Mouse (Mus musculus) liver, embryonic 11.5 days (tissue): ENCODE data around the gene Tmem17. TPM values are rescaled to one million over a fixed set of nuclear protein-coding genes. Genes with fewer than 3 reads are reported as not detected.

Experiments
- ATAC-seq: fragments of 200-750 bp; cut with Nextera tagmentation; replicated peaks from 2 replicates; pipeline ENCODE4 v1.8.0; 2017; ENCODE audit warnings: moderate number of reproducible peaks, mild to moderate bottlenecking, moderate TSS enrichment, moderate library complexity; ENCODE audit not compliant: low FRiP score
- DNase-seq: peaks from one replicate; pipeline ENCODE4 v3.0.0-alpha.2; 2017; ENCODE audit warnings: low spot score
- H3K27ac ChIP-seq: fragments of 300-500 bp; sonication (generic); 2 replicates; pipeline ENCODE4 v1.5.1; 2014; ENCODE audit warnings: mild to moderate bottlenecking, low read depth, low read length, control low read depth
- H3K27me3 ChIP-seq: fragments of 300-500 bp; sonication (generic); replicated peaks from 2 replicates; pipeline ENCODE4 v1.6.1; 2014; ENCODE audit warnings: low read length, mixed read lengths; ENCODE audit not compliant: control insufficient read depth, insufficient read depth
- H3K36me3 ChIP-seq: fragments of 300-500 bp; sonication (generic); 2 replicates; pipeline ENCODE4 v1.6.1; 2014; ENCODE audit warnings: mild to moderate bottlenecking, low read length, moderate library complexity, mixed read lengths; ENCODE audit not compliant: control insufficient read depth, insufficient read depth
- H3K4me1 ChIP-seq: fragments of 300-500 bp; sonication (generic); replicated peaks from 2 replicates; pipeline ENCODE4 v1.6.1; 2014; ENCODE audit warnings: low read length, mixed read lengths; ENCODE audit not compliant: control insufficient read depth, insufficient read depth
- H3K4me2 ChIP-seq: fragments of 300-500 bp; sonication (generic); 2 replicates; pipeline ENCODE4 v1.6.1; 2014; ENCODE audit warnings: mild to moderate bottlenecking, control low read depth, moderate library complexity
- H3K4me3 ChIP-seq: fragments of 300-500 bp; sonication (generic); 2 replicates; pipeline ENCODE4 v1.5.1; 2014; ENCODE audit warnings: low read depth, low read length, control low read depth
- H3K9ac ChIP-seq: fragments of 300-500 bp; sonication (generic); 2 replicates; pipeline ENCODE4 v1.6.1; 2014; ENCODE audit warnings: low read depth, low read length, control low read depth
- H3K9me3 ChIP-seq: fragments of 300-500 bp; sonication (generic); 2 replicates; pipeline ENCODE4 v1.6.1; 2016; ENCODE audit warnings: low read length, inconsistent platforms, mixed read lengths; ENCODE audit not compliant: control insufficient read depth
- WGBS: fragments of 180-500 bp; shearing (Covaris S2); extraction: QIAGEN DNeasy Blood & Tissue Kit; methylation state at CpG from one replicate; pipeline ENCODE4 v1.1.7; 2014; 5-methylcytosine and 5-hydroxymethylcytosine counted together
- polyA plus RNA-seq: library from polyadenylated mRNA; unstranded; fragments of >200 nt; fragmentation: Nextera tagmentation; extraction: Ambion mirVana; gene quantifications from 2 replicates; pipeline ENCODE4 v1.2.1, GENCODE M21; 2014

Tmem17 gene
- polyA plus RNA-seq, result 6.4 and 6.5 TPM in 2 replicates

DNA sequence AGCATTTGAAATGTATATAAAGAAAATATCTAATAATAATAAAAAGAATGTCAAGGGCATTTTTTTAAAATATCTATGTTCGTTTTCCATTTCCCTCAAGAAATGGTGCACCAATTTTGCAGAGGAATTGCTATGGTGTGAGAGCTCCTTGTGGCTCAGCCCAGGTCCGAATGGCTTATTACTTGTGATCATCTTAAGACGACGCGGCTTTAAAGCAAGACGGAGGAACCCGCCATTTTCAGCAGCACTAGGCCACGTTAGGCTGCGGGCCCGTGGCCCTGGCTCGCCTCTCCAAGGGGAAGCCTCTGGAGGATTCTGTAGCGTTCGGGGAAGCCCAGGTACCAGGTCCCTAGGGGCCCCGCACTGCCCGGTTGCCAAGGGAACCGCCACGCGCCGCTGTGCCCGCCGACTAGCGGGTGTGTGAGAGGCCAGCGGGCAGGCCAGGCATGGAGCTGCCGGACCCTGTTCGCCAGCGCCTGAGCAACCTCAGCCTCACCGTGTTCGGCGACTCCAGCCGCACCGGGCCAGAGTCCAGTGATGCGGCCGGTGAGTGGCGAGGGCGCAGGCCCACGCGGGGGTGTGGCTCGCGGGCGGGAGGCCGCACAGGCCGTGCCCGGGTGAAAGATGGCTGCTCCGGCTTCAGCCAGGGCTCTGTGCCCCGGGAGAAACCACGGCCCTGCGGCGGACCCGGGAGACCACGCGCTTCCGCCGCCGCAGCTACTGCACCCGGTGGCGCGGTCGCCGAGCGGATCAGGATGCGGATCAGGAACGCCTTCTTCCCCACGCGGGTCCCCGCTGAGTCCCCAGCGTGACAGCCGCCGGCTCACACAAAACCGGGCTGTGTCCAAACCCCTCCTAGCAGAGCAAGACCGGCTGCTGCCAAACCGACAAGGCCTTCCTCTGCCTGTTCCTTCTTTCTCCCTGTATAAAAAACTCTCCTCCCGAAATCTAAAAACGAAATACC is at the start of gene Tmem17:
Gene Tmem17 (plus strand): TSS at position 51 of the 964 bp plus-strand sequence.
- H3K9ac ChIP-seq, result peak within 1 kb of the TSS; percentile 85
- no peaks in the 10 kb centered on the region for H3K36me3 ChIP-seq
- H3K9me3 ChIP-seq, result no peaks in the 10 kb centered on the region
- no peaks in the 10 kb centered on the region for H3K27me3 ChIP-seq
- WGBS, result under 1% methylated on average over 73 of the region's 73 CpGs
- peak within 1 kb of the TSS; percentile 67 for H3K4me2 ChIP-seq
- peak within 1 kb of the TSS; percentile 72 for H3K4me3 ChIP-seq
- peak within 1 kb of the TSS; percentile 62 for H3K27ac ChIP-seq
- DNase-seq (peak; percentile 88), ATAC-seq (peak; percentile 93)
- H3K4me1 ChIP-seq, result no peaks in the 10 kb centered on the region

DNA sequence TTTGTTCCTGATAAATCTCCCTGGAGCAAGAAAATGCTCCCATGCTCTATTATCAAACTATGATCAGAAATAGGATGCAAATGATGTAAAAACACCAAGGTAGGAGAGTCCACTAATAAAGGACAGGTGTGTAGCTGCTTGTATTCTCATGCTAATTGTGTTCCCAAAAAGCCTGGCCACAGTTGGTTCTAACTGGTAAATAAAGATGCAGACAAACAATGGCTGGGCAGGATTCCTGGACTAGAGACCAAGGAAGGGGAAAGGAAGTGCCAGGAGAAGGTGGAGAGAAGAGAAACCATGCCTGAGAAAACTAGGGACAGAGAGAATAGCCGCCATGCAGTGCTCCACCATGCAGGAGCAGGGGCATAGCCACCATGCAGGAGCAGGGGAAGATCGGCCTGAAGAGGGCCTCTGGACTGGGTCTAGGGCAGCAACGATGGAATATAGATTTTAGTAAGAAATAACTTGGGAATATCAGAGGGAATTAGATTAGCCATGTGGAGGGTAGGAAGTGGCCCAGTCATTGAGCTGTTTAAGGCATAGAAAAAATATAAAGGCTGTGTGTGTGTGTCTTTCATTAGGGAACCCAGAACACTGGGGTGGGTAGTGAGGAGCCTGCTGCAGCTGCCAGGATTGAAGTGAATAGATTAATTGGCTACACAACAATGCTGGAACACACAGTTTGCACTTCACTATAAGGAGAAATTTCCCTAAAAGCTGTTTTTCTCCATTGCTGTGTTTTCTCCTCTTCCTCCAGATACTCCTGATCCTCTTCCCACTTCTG is 31.9 kb upstream of the Tmem17 start:
- no peaks in the 10 kb centered on the region for H3K4me1 ChIP-seq
- no peaks in the 10 kb centered on the region for H3K9me3 ChIP-seq
- H3K9ac ChIP-seq, result no peak overlapping the region
- 86% methylated on average over 3 of the region's 3 CpGs for WGBS
- ATAC-seq, result no peak
- no peak overlapping the region for H3K4me3 ChIP-seq
- no peaks in the 10 kb centered on the region for H3K27me3 ChIP-seq
- H3K36me3 ChIP-seq, result no peaks in the 10 kb centered on the region
- DNase-seq, result no peak
- no peak overlapping the region for H3K4me2 ChIP-seq
- no peak overlapping the region for H3K27ac ChIP-seq

- DNase-seq (no peak), ATAC-seq (no peak)
- H3K36me3 ChIP-seq, result no peaks in the 10 kb centered on the region
- H3K9me3 ChIP-seq, result no peaks in the 10 kb centered on the region
- no peak overlapping the region for H3K9ac ChIP-seq
- H3K4me2 ChIP-seq, result no peak overlapping the region
- no peaks in the 10 kb centered on the region for H3K4me1 ChIP-seq
- no peaks in the 10 kb centered on the region for H3K27me3 ChIP-seq
- H3K4me3 ChIP-seq, result no peak overlapping the region
- H3K27ac ChIP-seq, result no peak overlapping the region
- WGBS, result 79% methylated on average over 1 of the region's 1 CpGs
These were observed 30.1 kb upstream of the Tmem17 start for GRCm38 (mm10) chr11:22481639-22482361.

- ATAC-seq (no peak), DNase-seq (no peak)
- Histone ChIP-seq H3K4me2 (no peak overlapping the region), H3K9me3 (no peaks in the 10 kb centered on the region), H3K4me3 (no peak overlapping the region), H3K36me3 (no peaks in the 10 kb centered on the region), H3K4me1 (no peaks in the 10 kb centered on the region), H3K27me3 (no peaks in the 10 kb centered on the region), H3K27ac (no peak overlapping the region), H3K9ac (no peak overlapping the region)
- WGBS, result 92% methylated on average over 3 of the region's 3 CpGs
These were observed 29.5 kb upstream of the Tmem17 start for GRCm38 (mm10) chr11:22482362-22482760.

DNA sequence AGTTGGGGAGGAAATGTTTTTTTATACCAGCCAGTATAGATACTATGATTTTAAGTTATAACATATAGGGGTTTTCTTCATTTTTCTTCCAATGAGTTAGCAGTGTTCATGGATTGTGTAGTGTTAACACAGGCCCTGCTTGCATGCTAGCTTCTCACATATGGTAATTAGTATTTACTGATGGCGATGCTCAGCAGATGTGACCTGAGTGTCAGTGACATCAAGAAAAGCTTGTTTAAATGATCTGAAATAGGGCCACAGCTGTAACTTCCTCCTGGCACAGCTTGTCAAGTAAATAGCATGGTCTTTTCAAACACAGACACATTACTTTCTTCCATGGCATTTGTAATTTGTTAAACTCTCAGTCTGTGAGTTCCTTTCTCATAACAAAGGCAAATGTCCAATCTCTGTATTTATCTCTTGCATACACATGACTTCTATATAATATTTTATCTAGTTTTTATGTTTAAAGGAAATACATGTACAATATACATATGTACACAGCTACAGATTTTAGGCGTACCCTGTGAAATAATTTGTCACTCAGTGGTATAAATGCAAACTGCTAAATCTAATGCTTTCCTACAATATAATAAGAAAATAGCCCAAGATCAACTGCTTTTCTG is 18.1 kb upstream of the Tmem17 start:
- Histone ChIP-seq H3K36me3 (no peaks in the 10 kb centered on the region), H3K4me1 (no peaks in the 10 kb centered on the region), H3K27me3 (no peaks in the 10 kb centered on the region), H3K9me3 (no peaks in the 10 kb centered on the region), H3K4me3 (no peak overlapping the region), H3K9ac (no peak overlapping the region), H3K4me2 (no peak overlapping the region), H3K27ac (no peak overlapping the region)
- 80% methylated on average over 2 of the region's 2 CpGs for WGBS
- DNase-seq, result no peak
- ATAC-seq, result no peak

- no peaks in the 10 kb centered on the region for H3K9me3 ChIP-seq
- ATAC-seq (no peak), DNase-seq (no peak)
- no peak overlapping the region for H3K9ac ChIP-seq
- H3K36me3 ChIP-seq, result no peaks in the 10 kb centered on the region
- no peak overlapping the region for H3K4me2 ChIP-seq
- H3K27me3 ChIP-seq, result no peaks in the 10 kb centered on the region
- no peaks in the 10 kb centered on the region for H3K4me1 ChIP-seq
- H3K27ac ChIP-seq, result no peak overlapping the region
- no peak overlapping the region for H3K4me3 ChIP-seq
These were observed 16.9 kb upstream of the Tmem17 start for GRCm38 (mm10) chr11:22494941-22495340.

GRCm38 (mm10) chr11:22499396-22499795 is 12.5 kb upstream of the Tmem17 start:
- no peak overlapping the region for H3K4me3 ChIP-seq
- no peak overlapping the region for H3K27ac ChIP-seq
- no peak overlapping the region for H3K4me2 ChIP-seq
- no peaks in the 10 kb centered on the region for H3K4me1 ChIP-seq
- DNase-seq, result no peak
- no peaks in the 10 kb centered on the region for H3K36me3 ChIP-seq
- WGBS, result 84% methylated on average over 6 of the region's 6 CpGs
- H3K9ac ChIP-seq, result no peak overlapping the region
- no peak for ATAC-seq
- H3K9me3 ChIP-seq, result no peaks in the 10 kb centered on the region
- H3K27me3 ChIP-seq, result no peaks in the 10 kb centered on the region

- ATAC-seq (no peak), DNase-seq (no peak)
- Histone ChIP-seq H3K4me1 (no peaks in the 10 kb centered on the region), H3K4me2 (no peak overlapping the region), H3K9me3 (no peaks in the 10 kb centered on the region), H3K27ac (no peak overlapping the region), H3K4me3 (no peak overlapping the region), H3K9ac (no peak overlapping the region), H3K36me3 (no peaks in the 10 kb centered on the region), H3K27me3 (no peaks in the 10 kb centered on the region)
These were observed 12.0 kb upstream of the Tmem17 start for GRCm38 (mm10) chr11:22499886-22500285.
